Mouse (Mus musculus): Measurements from ENCODE around the gene 1700007K13Rik. TPM values are rescaled to one million over a fixed set of nuclear protein-coding genes. Genes with fewer than 3 reads are reported as not detected.
"Not testable (repeated sequence)": the region's sequence is repeated elsewhere in the genome, so short reads cannot be mapped to it uniquely, and the experiment has no call there.

1700007K13Rik gene
- total and polyA plus RNA-seq, 3 experiments: not detected

DNA sequence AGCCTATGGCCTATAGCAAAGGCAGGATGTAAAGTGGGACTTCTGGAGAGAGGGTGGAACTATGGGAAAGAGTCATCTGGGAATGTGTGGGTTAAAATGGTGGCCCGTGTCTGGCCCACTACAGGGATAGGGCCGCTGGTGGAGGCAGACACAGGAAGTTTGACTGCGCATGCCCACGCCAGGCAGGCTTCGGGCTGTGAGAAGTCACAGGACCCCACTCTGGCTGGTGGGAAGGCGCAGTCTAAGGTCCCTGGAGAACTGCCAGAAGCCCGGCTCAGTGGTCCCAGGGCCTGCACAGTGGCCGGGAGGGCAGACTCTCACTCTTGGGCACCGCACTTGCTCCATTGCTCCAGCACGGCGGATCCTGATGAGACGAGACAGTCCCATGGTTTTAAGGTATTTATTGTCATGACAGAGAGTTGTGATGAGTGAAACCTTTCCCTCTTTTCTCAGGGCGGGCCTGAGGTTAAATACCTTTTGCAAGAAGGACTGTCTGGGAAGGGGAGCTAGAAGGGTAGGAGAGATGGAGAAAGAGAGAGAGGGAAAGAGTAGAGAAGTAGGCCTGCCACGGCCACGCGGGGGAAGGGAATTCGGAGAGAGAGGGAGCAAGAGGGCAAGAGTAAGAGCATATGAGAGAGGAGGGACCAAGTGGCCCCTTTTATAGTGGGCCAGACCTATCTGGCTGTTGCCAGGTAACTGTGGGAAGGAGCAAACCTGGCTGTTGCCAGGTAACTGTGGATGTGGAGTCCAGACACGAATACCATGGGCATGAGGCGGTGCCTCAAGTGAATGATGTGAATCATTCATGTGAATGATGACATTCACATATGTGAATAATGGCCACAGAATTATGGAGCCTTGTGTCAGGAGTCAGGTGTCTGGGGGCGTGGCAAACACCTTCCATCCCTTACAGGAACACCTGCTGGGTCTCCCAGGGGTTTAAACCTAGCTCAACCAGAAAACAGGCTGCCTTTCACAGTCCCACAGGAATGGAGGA, 13.4 kb upstream of the 1700007K13Rik start:
- no peaks in the 10 kb centered on the region; a peak in 2 of 4 replicates for H3K27me3 ChIP-seq (ENCODE audit: control insufficient read depth in 1 of 2, insufficient read depth in 2 of 2, low read length in 2 of 2)
- H3K9me3 ChIP-seq (replicated peaks; ENCODE audit: insufficient read depth, low read length): no peaks in the 10 kb centered on the region
- no peaks in the 10 kb centered on the region for H3K4me1 ChIP-seq (ENCODE audit: control insufficient read depth in 1 of 2, insufficient read depth in 2 of 2, low read length in 2 of 2)
- H3K9ac ChIP-seq (ENCODE audit: control insufficient read depth, low read depth, low read length, poor library complexity, severe bottlenecking): no peak overlapping the region
- no peak overlapping the region for H3K27ac ChIP-seq (ENCODE audit: control insufficient read depth, low read depth, low read length)
- H3K4me3 ChIP-seq (ENCODE audit: control insufficient read depth in 1 of 2, insufficient read depth in 1 of 2, low read depth in 2 of 2, low read length in 2 of 2): no peak overlapping the region
- H3K36me3 ChIP-seq (ENCODE audit: control insufficient read depth in 1 of 2, insufficient read depth in 2 of 2, low read length in 2 of 2): no peaks in the 10 kb centered on the region
- H3K79me2 ChIP-seq (ENCODE audit: control insufficient read depth, insufficient read depth, low read length, poor library complexity): no peaks in the 10 kb centered on the region
- no peak for DNase-seq (ENCODE audit: low read depth, low spot score)
- TF ChIP-seq MXI1 (IDR thresholded peaks at IDR 0.05; ENCODE audit: low read depth, low read length): no peak
- TF ChIP-seq TAL1 (IDR thresholded peaks at IDR 0.05; ENCODE audit: low read length): no peak
- no peak for TF ChIP-seq MAFK (IDR thresholded peaks at IDR 0.05; ENCODE audit: borderline replicate concordance, low read depth, low read length)
- no peak for TF ChIP-seq NRF1 (IDR thresholded peaks at IDR 0.05; ENCODE audit: insufficient read depth, low read depth, low read length, poor library complexity, severe bottlenecking)
- TF ChIP-seq MEF2A (IDR thresholded peaks at IDR 0.05; ENCODE audit: extremely low read depth, insufficient replicate concordance, low read depth, low read length, poor library complexity, severe bottlenecking): no peak
- no peak for TF ChIP-seq ZNF384 (IDR thresholded peaks at IDR 0.05; ENCODE audit: low read depth, low read length)

DNA sequence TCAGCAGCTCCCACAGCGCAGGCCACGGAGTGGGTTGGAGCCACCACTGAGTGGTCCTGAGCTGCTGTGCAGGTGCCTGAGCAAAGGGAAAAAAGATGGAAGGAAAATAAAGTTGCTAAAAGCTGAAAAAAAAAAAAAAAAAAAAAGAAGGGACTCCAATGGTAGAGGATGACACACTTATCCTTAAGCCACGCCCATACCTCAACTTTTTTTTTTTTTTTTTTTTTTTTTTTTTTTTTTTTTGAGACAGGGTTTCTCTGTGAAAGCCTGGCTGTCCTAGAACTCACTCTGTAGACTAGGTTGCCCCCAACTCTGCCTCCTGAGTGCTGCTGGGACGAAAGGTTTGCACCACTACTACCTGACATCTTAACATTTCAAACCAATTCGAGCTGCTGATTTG, 11.9 kb upstream of the 1700007K13Rik start:
- not testable (repeated sequence) for H3K27ac ChIP-seq (ENCODE audit: control insufficient read depth, low read depth, low read length); H3K4me3 ChIP-seq (ENCODE audit: control insufficient read depth in 1 of 2, insufficient read depth in 1 of 2, low read depth in 2 of 2, low read length in 2 of 2); H3K27me3 ChIP-seq (ENCODE audit: control insufficient read depth in 1 of 2, insufficient read depth in 2 of 2, low read length in 2 of 2); H3K79me2 ChIP-seq (ENCODE audit: control insufficient read depth, insufficient read depth, low read length, poor library complexity); H3K4me1 ChIP-seq (ENCODE audit: control insufficient read depth in 1 of 2, insufficient read depth in 2 of 2, low read length in 2 of 2); H3K9me3 ChIP-seq (replicated peaks; ENCODE audit: insufficient read depth, low read length); H3K9ac ChIP-seq (ENCODE audit: control insufficient read depth, low read depth, low read length, poor library complexity, severe bottlenecking); H3K36me3 ChIP-seq (ENCODE audit: control insufficient read depth in 1 of 2, insufficient read depth in 2 of 2, low read length in 2 of 2); DNase-seq (ENCODE audit: low read depth, low spot score)
- TF ChIP-seq ZNF384 (IDR thresholded peaks at IDR 0.05; ENCODE audit: low read depth, low read length): peak; percentile 84

DNA sequence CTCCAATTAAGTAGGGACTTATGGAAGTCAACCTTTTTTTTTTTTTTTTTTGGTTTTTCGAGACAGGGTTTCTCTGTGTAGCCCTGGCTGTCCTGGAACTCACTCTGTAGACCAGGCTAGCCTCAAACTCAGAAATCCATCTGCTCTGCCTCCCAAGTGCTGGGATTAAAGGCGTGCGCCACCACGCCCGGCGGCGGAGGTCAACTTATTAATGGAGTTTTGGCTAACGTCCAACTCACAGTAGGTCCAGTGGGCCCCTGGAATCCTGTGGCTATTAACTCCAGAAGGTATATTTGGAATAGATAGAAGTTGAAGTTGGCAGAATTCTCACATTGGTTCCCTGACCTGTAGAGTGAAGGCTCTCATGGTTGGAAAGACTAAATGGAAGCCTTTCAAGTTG, 5.9 kb upstream of the 1700007K13Rik start:
- H3K36me3 ChIP-seq (ENCODE audit: control insufficient read depth in 1 of 2, insufficient read depth in 2 of 2, low read length in 2 of 2); DNase-seq (ENCODE audit: low read depth, low spot score): not testable (repeated sequence)
- TF ChIP-seq POLR2AphosphoS2 (IDR thresholded peaks at IDR 0.05; ENCODE audit: low read length): 0 out of 2 replicates have a peak, but pooled peaks have one; percentile 21
- TF ChIP-seq ZNF384 (IDR thresholded peaks at IDR 0.05; ENCODE audit: low read depth, low read length): 0 out of 2 replicates have a peak, but pooled peaks have one; percentile 13

More for the DNA sequence above, 5.9 kb upstream of the 1700007K13Rik start:
- not testable (repeated sequence) for H3K4me3 ChIP-seq (ENCODE audit: control insufficient read depth in 1 of 2, insufficient read depth in 1 of 2, low read depth in 2 of 2, low read length in 2 of 2); H3K27ac ChIP-seq (ENCODE audit: control insufficient read depth, low read depth, low read length); H3K9me3 ChIP-seq (replicated peaks; ENCODE audit: insufficient read depth, low read length); H3K9ac ChIP-seq (ENCODE audit: control insufficient read depth, low read depth, low read length, poor library complexity, severe bottlenecking); H3K27me3 ChIP-seq (ENCODE audit: control insufficient read depth in 1 of 2, insufficient read depth in 2 of 2, low read length in 2 of 2)
- peaks cover 3 to 12% of the 10 kb centered on the region in 2 experiments; a peak in 2 of 4 replicates for H3K4me1 ChIP-seq (ENCODE audit: control insufficient read depth in 1 of 2, insufficient read depth in 2 of 2, low read length in 2 of 2)
- peaks cover 12% of the 10 kb centered on the region for H3K79me2 ChIP-seq (ENCODE audit: control insufficient read depth, insufficient read depth, low read length, poor library complexity)

All from MEL (cell line).